Mouse (Mus musculus) midbrain, embryonic 12.5 days (tissue): ENCODE results near the gene Rab4b. TPM values are rescaled to one million over a fixed set of nuclear protein-coding genes. Genes with fewer than 3 reads are reported as not detected.
A peak's percentile ranks its signal among the peaks of the same experiment; 100 is the strongest.

Experiments
- ATAC-seq: fragments of 200-750 bp; cut with Nextera tagmentation; 2 replicates; pipeline ENCODE4 v1.8.0; 2017; ENCODE audit warnings: low read depth, moderate TSS enrichment, moderate library complexity; ENCODE audit not compliant: low FRiP score
- H3K27ac ChIP-seq: fragments of 300-500 bp; sonication (generic); replicated peaks from 2 replicates; pipeline ENCODE4 v1.5.1; 2016; ENCODE audit warnings: mild to moderate bottlenecking
- H3K27me3 ChIP-seq: fragments of 300-500 bp; sonication (generic); 2 replicates; pipeline ENCODE4 v1.6.1; 2016; ENCODE audit warnings: mild to moderate bottlenecking
- H3K36me3 ChIP-seq: fragments of 300-500 bp; sonication (generic); 2 replicates; pipeline ENCODE4 v1.6.1; 2016
- H3K4me1 ChIP-seq: fragments of 300-500 bp; sonication (generic); 2 replicates; pipeline ENCODE4 v1.6.1; 2016
- H3K4me2 ChIP-seq: fragments of 300-500 bp; sonication (generic); replicated peaks from 2 replicates; pipeline ENCODE4 v1.6.1; 2016; ENCODE audit warnings: mild to moderate bottlenecking, moderate library complexity
- H3K4me3 ChIP-seq: fragments of 300-500 bp; sonication (generic); 2 replicates; pipeline ENCODE4 v1.5.1; 2016; ENCODE audit warnings: mild to moderate bottlenecking
- H3K9ac ChIP-seq: fragments of 300-500 bp; sonication (generic); replicated peaks from 2 replicates; pipeline ENCODE4 v1.6.1; 2016; ENCODE audit warnings: mild to moderate bottlenecking, moderate library complexity
- H3K9me3 ChIP-seq: fragments of 300-500 bp; sonication (generic); 2 replicates; pipeline ENCODE4 v1.6.1; 2016; ENCODE audit warnings: mild to moderate bottlenecking
- microRNA counts: library from miRNA; unstranded; fragments of <30 nt; microRNA quantifications from one replicate; lab custom pipeline; 2017
- microRNA-seq: library from miRNA; unstranded; fragments of <30 nt; microRNA quantifications from one replicate; pipeline ENCODE4, GENCODE M21; 2017
- polyA plus RNA-seq: library from polyadenylated mRNA; unstranded; fragments of >200 nt; fragmentation: Nextera tagmentation; extraction: Ambion mirVana; gene quantifications from 2 replicates; pipeline ENCODE4 v1.2.1, GENCODE M21; 2016

The Rab4b gene
- polyA plus RNA-seq, 1 experiment from 2014 or later, result 82.9 TPM

DNA sequence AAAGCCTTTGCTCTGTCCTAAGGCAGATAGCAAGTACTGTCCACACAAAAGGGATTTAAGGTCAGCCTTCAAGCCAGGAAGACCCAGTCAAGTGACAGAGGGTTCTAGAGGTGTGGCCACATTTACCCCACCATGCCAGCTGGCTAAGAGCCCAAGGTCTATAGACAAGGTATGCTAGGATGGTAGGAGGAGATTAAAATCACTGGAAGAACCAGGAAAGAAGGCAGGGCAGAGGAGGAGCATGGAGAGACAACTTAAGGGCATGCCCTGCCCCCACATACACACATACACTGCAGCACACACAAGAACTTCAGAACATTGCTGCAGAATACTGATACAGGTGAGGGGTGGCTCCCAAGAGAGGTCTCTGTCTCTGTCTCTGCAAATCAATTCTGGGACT, 59.0 kb downstream of the Rab4b start, which contains the start of gene Cyp2f2:
TSS of gene Cyp2f2 (plus strand) at position 234 of the 400 bp plus-strand sequence.
- Histone ChIP-seq H3K4me2 (no peak within 1 kb of the TSS), H3K27me3 (no peaks in the 10 kb centered on the region), H3K4me3 (no peak within 1 kb of the TSS), H3K9ac (no peak within 1 kb of the TSS), H3K9me3 (no peaks in the 10 kb centered on the region), H3K36me3 (no peaks in the 10 kb centered on the region), H3K27ac (no peak within 1 kb of the TSS), H3K4me1 (no peaks in the 10 kb centered on the region)
- ATAC-seq, result no peak

MicroRNAs within 50 kb of the gene (microRNA counts, 519-probe panel; counts per million panel counts)
- microRNA mmu-miR-1191 (lab: Ali Mortazavi, UCI), result not detected

Small RNAs within 50 kb of the gene (microRNA-seq; reads per million reads assigned to microRNA genes)
- gene Mir1191, result 11.4 reads per million, percentile 28 among the genes with 10 or more reads in this experiment
- gene Mir3101, result 0.93 reads per million

Other genes with a start within 250 kb of the Rab4b start
- not detected in 2 replicates for gene Cyp2a22, start 239.5 kb downstream of the Rab4b start, polyA plus RNA-seq
- not detected in 2 replicates for gene Cyp2a12, start 149.8 kb downstream of the Rab4b start, polyA plus RNA-seq
- gene Cyp2f2, start 59.0 kb downstream of the Rab4b start, polyA plus RNA-seq, result not detected in 2 replicates
- 0.18 and 0.27 TPM in 2 replicates for gene Cyp2t4, start 25.2 kb downstream of the Rab4b start, polyA plus RNA-seq
- gene Egln2, start 12.1 kb downstream of the Rab4b start, polyA plus RNA-seq, result 94.2 and 100 TPM in 2 replicates
- gene Gm21983, start 2.2 kb upstream of the Rab4b start, polyA plus RNA-seq, result 0.59 TPM in 1 of 2 replicates, not detected in the other
- 5.1 and 11.1 TPM in 2 replicates for gene Mia, start 2.3 kb upstream of the Rab4b start, polyA plus RNA-seq
- 3.9 and 4.5 TPM in 2 replicates for gene BC024978, start 16.9 kb upstream of the Rab4b start, polyA plus RNA-seq
- 277 and 286 TPM in 2 replicates for gene Snrpa, start 17.4 kb upstream of the Rab4b start, polyA plus RNA-seq
- 8.7 and 10.2 TPM in 2 replicates for gene Itpkc, start 49.8 kb upstream of the Rab4b start, polyA plus RNA-seq
- 22.1 and 22.9 TPM in 2 replicates for gene Coq8b, start 54.1 kb upstream of the Rab4b start, polyA plus RNA-seq
- gene Numbl, start 79.5 kb upstream of the Rab4b start, polyA plus RNA-seq, result 59.8 and 61.2 TPM in 2 replicates
- 10.1 and 10.2 TPM in 2 replicates for gene Ltbp4, start 158.8 kb upstream of the Rab4b start, polyA plus RNA-seq
- 77.3 and 78.1 TPM in 2 replicates for gene Shkbp1, start 177.1 kb upstream of the Rab4b start, polyA plus RNA-seq
- 0.87 TPM in 1 of 2 replicates, not detected in the other for gene Gm20479, start 178.5 kb upstream of the Rab4b start, polyA plus RNA-seq